Mouse (Mus musculus) ES-E14 (cell line): ENCODE results near the gene Ralgps1. TPM values are rescaled to one million over a fixed set of nuclear protein-coding genes. Genes with fewer than 3 reads are reported as not detected.

Source experiments
- DNase-seq: peaks from one replicate; pipeline ENCODE4 v3.0.0-alpha.2; 2013; ENCODE audit warnings: low read depth, low spot score
- H3K27ac ChIP-seq: 2 replicates; pipeline ENCODE4 v1.5.1; 2012; ENCODE audit warnings: low read depth, mild to moderate bottlenecking, low read length, moderate library complexity, mixed read lengths; ENCODE audit not compliant: poor library complexity, insufficient read depth, severe bottlenecking
- H3K36me3 ChIP-seq: 2 replicates; pipeline ENCODE4 v1.6.1; 2012; ENCODE audit warnings: mild to moderate bottlenecking, low read length, moderate library complexity, mixed read lengths; ENCODE audit not compliant: control insufficient read depth, poor library complexity, insufficient read depth, severe bottlenecking
- H3K4me1 ChIP-seq, 2 experiments: fragments of 150-350 bp in 1 of 2; sonication (generic) in 1 of 2; 2 replicates each; pipeline ENCODE4 v1.6.1; 2012; ENCODE audit warnings: low read length in 2 of 2, mild to moderate bottlenecking in 1 of 2, mixed read lengths in 1 of 2; ENCODE audit not compliant: control insufficient read depth in 2 of 2, insufficient read depth in 2 of 2, poor library complexity in 1 of 2
- H3K4me3 ChIP-seq, 2 experiments: fragments of 150-350 bp in 1 of 2; sonication (generic) in 1 of 2; 2 replicates each; pipeline ENCODE4 v1.5.1; 2012; ENCODE audit warnings: low read length in 2 of 2, low read depth in 1 of 2, mild to moderate bottlenecking in 1 of 2, mixed read lengths in 1 of 2; ENCODE audit not compliant: insufficient read depth in 1 of 2, poor library complexity in 1 of 2, severe bottlenecking in 1 of 2
- H3K9ac ChIP-seq: 2 replicates; pipeline ENCODE4 v1.6.1; 2012; ENCODE audit warnings: low read depth, mild to moderate bottlenecking, low read length, mixed read lengths; ENCODE audit not compliant: poor library complexity, insufficient read depth, severe bottlenecking
- H3K9me3 ChIP-seq: fragments of 150-350 bp; sonication (generic); 2 replicates; pipeline ENCODE4 v1.6.1; 2012; ENCODE audit warnings: low read depth, mild to moderate bottlenecking, low read length; ENCODE audit not compliant: control insufficient read depth, insufficient read depth
- CHD2 ChIP-seq: IDR thresholded peaks from 2 replicates; pipeline ENCODE4 v1.6.1; 2014; ENCODE audit warnings: mild to moderate bottlenecking, low read depth, low read length, inconsistent platforms
- HCFC1 ChIP-seq: IDR thresholded peaks from 2 replicates; pipeline ENCODE4 v1.6.1; 2012; ENCODE audit warnings: low read length, inconsistent platforms, borderline replicate concordance; ENCODE audit not compliant: insufficient read depth
- MAFK ChIP-seq: IDR thresholded peaks from 2 replicates; pipeline ENCODE4 v1.6.1; 2014; ENCODE audit warnings: mild to moderate bottlenecking, low read depth, low read length, inconsistent platforms; ENCODE audit not compliant: insufficient read depth
- ZC3H11A ChIP-seq: IDR thresholded peaks from 2 replicates; pipeline ENCODE4 v1.6.1; 2012; ENCODE audit warnings: low read depth, mild to moderate bottlenecking, inconsistent platforms, low read length, borderline replicate concordance
- ZNF384 ChIP-seq: IDR thresholded peaks from 2 replicates; pipeline ENCODE4 v1.6.1; 2012; ENCODE audit warnings: low read depth, low read length, inconsistent platforms
- in situ Hi-C, 2 experiments: fragments of 600-800 bp; cut with MboI; formaldehyde crosslinking; loops; one replicate each; pipeline ENCODE4 v1.15.1; 2025; ENCODE audit warnings: low sequenced_read_pairs in 2 of 2, inconsistent platforms in 1 of 2; ENCODE audit not compliant: unreplicated experiment in 2 of 2
- total RNA-seq: library from RNA; depleted of rRNA; stranded (reverse); fragments of 300-350 nt; gene quantifications from 2 replicates; pipeline ENCODE4 v1.2.3, GENCODE M21; 2012

Gene Ralgps1
- total RNA-seq, 1 experiment = 5.4 TPM

- no peak for TF ChIP-seq CHD2
- TF ChIP-seq HCFC1 = no peak
- no peak for TF ChIP-seq MAFK
- TF ChIP-seq ZC3H11A = no peak
- no peak for TF ChIP-seq ZNF384
- in situ Hi-C loops = no loop called here
- Histone ChIP-seq H3K4me1 (peaks cover 0 to 3% of the 10 kb centered on the region in 2 experiments; a peak in 1 of 4 replicates), H3K36me3 (no peaks in the 10 kb centered on the region), H3K27ac (no peak overlapping the region), H3K4me3 (no peak overlapping the region), H3K9me3 (no peaks in the 10 kb centered on the region), H3K9ac (no peak overlapping the region)
- no peak for DNase-seq
Observed at GRCm38 (mm10) chr2:33234848-33235247, 136.4 kb downstream of the Ralgps1 start.

GRCm38 (mm10) chr2:33233856-33234255, 137.4 kb downstream of the Ralgps1 start:
- H3K27ac ChIP-seq = no peak overlapping the region
- in situ Hi-C loops = no loop called here
- no peak overlapping the region for H3K9ac ChIP-seq
- TF ChIP-seq CHD2 (no peak), ZC3H11A (no peak), HCFC1 (no peak), ZNF384 (no peak), MAFK (no peak)
- H3K4me3 ChIP-seq = no peak overlapping the region
- no peak for DNase-seq
- H3K9me3 ChIP-seq = no peaks in the 10 kb centered on the region
- no peaks in the 10 kb centered on the region for H3K36me3 ChIP-seq
- H3K4me1 ChIP-seq = peaks cover 0 to 3% of the 10 kb centered on the region in 2 experiments; a peak in 1 of 4 replicates

- no peak overlapping the region for H3K9ac ChIP-seq
- no peaks in the 10 kb centered on the region for H3K9me3 ChIP-seq
- in situ Hi-C loops = no loop called here
- H3K27ac ChIP-seq = no peak overlapping the region
- no peak for DNase-seq
- H3K4me1 ChIP-seq = peaks cover 0 to 3% of the 10 kb centered on the region in 2 experiments; a peak in 1 of 4 replicates
- H3K36me3 ChIP-seq = no peaks in the 10 kb centered on the region
- H3K4me3 ChIP-seq = no peak overlapping the region
- TF ChIP-seq ZC3H11A (no peak), MAFK (no peak), HCFC1 (no peak), ZNF384 (no peak), CHD2 (no peak)
Observed at GRCm38 (mm10) chr2:33232782-33233570, 138.3 kb downstream of the Ralgps1 start.

- no peak overlapping the region for H3K27ac ChIP-seq
- H3K4me3 ChIP-seq = no peak overlapping the region
- no peaks in the 10 kb centered on the region for H3K9me3 ChIP-seq
- no peaks in the 10 kb centered on the region for H3K36me3 ChIP-seq
- in situ Hi-C loops = no loop called here
- H3K9ac ChIP-seq = no peak overlapping the region
- TF ChIP-seq ZC3H11A (no peak), ZNF384 (no peak), MAFK (no peak), CHD2 (no peak), HCFC1 (no peak)
- DNase-seq = no peak
- peaks cover 0 to 3% of the 10 kb centered on the region in 2 experiments; a peak in 1 of 4 replicates for H3K4me1 ChIP-seq
Observed at GRCm38 (mm10) chr2:33231788-33232187, 139.5 kb downstream of the Ralgps1 start.
